Mouse (Mus musculus): ENCODE measurements around the gene Ptpdc1. TPM values are rescaled to one million over a fixed set of nuclear protein-coding genes. Genes with fewer than 3 reads are reported as not detected.

The Ptpdc1 gene
- polyA plus RNA-seq, 1 experiment from 2014 or later = 3.1 TPM

DNA sequence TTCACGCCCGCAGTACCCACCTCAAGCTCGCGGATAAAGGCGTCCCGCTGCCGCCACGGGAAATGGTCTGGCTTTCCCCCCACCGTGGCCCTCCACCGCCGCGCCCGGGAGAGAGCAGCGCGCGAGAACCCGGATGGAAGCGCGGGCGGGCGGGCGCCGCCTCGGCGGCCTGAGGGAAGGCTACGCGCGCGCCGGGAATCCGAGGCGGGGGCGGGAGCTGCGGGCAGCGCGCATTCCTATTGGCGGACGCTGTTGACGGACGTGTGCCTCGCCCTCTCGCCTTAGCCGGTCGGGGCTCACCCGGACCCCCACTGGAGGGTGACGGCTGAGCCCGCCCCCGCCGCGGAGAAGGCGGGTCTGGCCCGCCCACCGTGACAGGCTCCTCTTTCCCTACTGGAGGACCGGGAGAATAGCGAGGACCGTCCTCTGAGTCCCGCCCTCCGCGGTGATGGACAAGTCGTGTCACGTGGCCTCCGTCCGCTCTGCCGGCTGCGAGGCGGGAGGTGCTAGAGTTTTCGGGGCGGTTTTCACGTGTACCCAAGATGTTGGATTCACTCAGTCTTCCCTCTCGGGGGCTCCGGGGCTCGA is 79.0 kb downstream of the Ptpdc1 start:
- Histone ChIP-seq H3K36me3 (ENCODE audit: control insufficient read depth, insufficient read depth, low read length) (no peaks in the 10 kb centered on the region), H3K9ac (ENCODE audit: low read length) (peak overlapping the region; percentile 99), H3K27ac (replicated peaks) (peak overlapping the region; percentile 100), H3K4me3 (ENCODE audit: low read depth, low read length) (peak overlapping the region; percentile 96), H3K4me2 (replicated peaks; ENCODE audit: low read depth) (peak overlapping the region; percentile 59), H3K4me1 (replicated peaks; ENCODE audit: control insufficient read depth, insufficient read depth) (no peaks in the 10 kb centered on the region; the same call in none of the 2 replicates), H3K27me3 (ENCODE audit: control insufficient read depth, insufficient read depth, low read length) (no peaks in the 10 kb centered on the region), H3K9me3 (ENCODE audit: control insufficient read depth, low read length) (no peaks in the 10 kb centered on the region)
- ATAC-seq (ENCODE audit: low FRiP score, low TSS enrichment) = peak; percentile 98
- WGBS = 0% methylated on average over 54 of the region's 72 CpGs
- TF ChIP-seq CTCF (IDR thresholded peaks at IDR 0.05; ENCODE audit: low read depth) (peak; percentile 37), EP300 (optimal IDR thresholded peaks at IDR 0.05) (no peak)
- peak; percentile 100 for DNase-seq (ENCODE audit: low spot score)

DNA sequence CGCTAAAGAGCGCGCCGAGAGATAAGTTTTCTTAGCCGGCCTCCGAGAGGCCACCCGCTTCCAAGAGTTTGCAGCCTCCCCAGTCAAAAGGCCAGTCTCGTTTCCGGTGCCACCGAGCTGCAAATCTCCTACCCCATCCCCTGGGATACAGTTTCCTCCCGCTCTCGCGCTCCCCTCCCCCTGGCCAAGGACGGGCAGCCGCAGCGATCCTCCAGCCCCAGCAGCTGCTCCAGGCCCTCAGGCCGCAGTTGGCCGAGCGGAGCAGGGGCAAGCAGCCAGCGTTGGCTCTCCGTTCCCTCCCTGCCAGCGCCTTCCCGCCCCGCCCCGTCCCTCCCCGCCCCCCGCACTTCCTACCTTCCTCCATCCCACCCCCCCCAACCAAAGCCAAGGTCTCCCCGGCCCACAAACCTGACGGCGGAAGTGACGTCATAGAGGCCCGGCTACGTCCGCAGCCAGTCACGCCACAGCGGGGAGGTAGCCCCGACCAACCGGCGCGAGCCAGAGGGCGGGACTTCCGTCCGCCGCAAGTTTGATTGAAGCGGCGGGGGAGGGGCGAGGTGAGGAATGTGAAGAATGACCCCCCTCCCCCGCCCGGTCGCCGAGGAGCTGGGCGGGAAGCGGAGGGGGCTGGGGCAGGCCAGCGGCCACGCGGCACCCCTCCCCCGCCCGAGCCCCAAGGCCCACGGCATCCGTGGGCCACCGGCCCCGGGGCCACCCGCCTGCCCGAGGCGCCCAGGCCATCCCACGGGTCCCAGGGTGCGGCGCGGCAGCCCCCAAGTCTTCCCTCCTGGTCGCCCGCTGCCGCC is 79.8 kb downstream of the Ptpdc1 start:
- Histone ChIP-seq H3K4me2 (replicated peaks; ENCODE audit: low read depth) (peak overlapping the region; percentile 58), H3K36me3 (ENCODE audit: control insufficient read depth, insufficient read depth, low read length) (no peaks in the 10 kb centered on the region), H3K4me3 (ENCODE audit: low read depth, low read length) (peak overlapping the region; percentile 96), H3K27me3 (ENCODE audit: control insufficient read depth, insufficient read depth, low read length) (no peaks in the 10 kb centered on the region), H3K9me3 (ENCODE audit: control insufficient read depth, low read length) (no peaks in the 10 kb centered on the region), H3K9ac (ENCODE audit: low read length) (peak overlapping the region; percentile 99), H3K4me1 (replicated peaks; ENCODE audit: control insufficient read depth, insufficient read depth) (no peaks in the 10 kb centered on the region; the same call in none of the 2 replicates), H3K27ac (replicated peaks) (peak overlapping the region; percentile 100)
- under 1% methylated on average over 59 of the region's 72 CpGs for WGBS
- ATAC-seq (ENCODE audit: low FRiP score, low TSS enrichment) (peak; percentile 90), DNase-seq (ENCODE audit: low spot score) (peak; percentile 99)
- TF ChIP-seq EP300 (optimal IDR thresholded peaks at IDR 0.05) (peak; percentile 66), CTCF (IDR thresholded peaks at IDR 0.05; ENCODE audit: low read depth) (no peak)

DNA sequence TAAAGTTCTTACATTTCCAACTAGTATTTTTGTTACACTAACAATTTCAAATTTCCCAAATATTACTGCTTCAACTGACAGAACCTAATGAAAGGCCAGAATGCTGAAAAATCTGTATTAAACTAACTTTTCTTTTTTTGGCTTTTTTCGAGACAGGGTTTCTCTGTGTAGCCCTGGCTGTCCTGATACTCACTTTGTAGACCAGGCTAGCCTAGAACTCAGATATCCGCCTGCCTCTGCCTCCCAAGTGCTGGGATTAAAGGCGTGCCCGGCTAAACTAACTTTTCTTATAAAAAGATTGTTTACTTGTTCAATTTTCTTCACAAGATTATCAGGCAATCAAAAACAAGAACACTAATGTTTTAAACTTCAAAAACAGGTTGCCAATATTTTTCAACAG is 80.6 kb downstream of the Ptpdc1 start:
- 24% methylated on average over 4 of the region's 4 CpGs for WGBS
- H3K27ac ChIP-seq (replicated peaks) = no peak overlapping the region
- peak overlapping the region; percentile 58 for H3K4me2 ChIP-seq (replicated peaks; ENCODE audit: low read depth)
- no peaks in the 10 kb centered on the region for H3K36me3 ChIP-seq (ENCODE audit: control insufficient read depth, insufficient read depth, low read length)
- H3K4me3 ChIP-seq (ENCODE audit: low read depth, low read length) = peak overlapping the region; percentile 96
- peak overlapping the region; percentile 82; the same call in 1 of the 2 replicates for H3K9ac ChIP-seq (ENCODE audit: low read length)
- TF ChIP-seq EP300 (optimal IDR thresholded peaks at IDR 0.05) = no peak
- TF ChIP-seq CTCF (IDR thresholded peaks at IDR 0.05; ENCODE audit: low read depth) = no peak
- DNase-seq (ENCODE audit: low spot score) = no peak
- no peaks in the 10 kb centered on the region for H3K27me3 ChIP-seq (ENCODE audit: control insufficient read depth, insufficient read depth, low read length)
- H3K4me1 ChIP-seq (replicated peaks; ENCODE audit: control insufficient read depth, insufficient read depth) = no peaks in the 10 kb centered on the region; the same call in none of the 2 replicates
- no peak for ATAC-seq (ENCODE audit: low FRiP score, low TSS enrichment)
- no peaks in the 10 kb centered on the region for H3K9me3 ChIP-seq (ENCODE audit: control insufficient read depth, low read length)

DNA sequence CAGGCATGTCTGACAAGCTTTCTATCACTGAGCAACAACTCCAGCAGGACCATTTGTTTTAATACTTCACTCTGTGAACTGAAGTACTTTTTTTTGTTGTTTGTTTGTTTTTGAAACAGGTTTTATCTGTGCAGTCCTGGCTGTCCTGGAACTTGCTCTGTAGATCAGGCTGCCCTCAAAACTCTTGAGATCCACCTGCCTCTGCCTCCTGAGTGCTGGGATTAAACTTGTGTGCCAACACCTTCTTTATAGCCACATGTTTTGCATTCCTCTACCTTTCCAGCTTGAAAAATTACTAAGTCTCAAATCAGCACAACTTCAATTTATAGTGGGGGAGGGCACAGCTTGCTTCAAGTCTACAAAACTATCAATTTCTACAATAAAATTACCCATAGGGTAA is 81.1 kb downstream of the Ptpdc1 start:
- TF ChIP-seq CTCF (IDR thresholded peaks at IDR 0.05; ENCODE audit: low read depth) (no peak), EP300 (optimal IDR thresholded peaks at IDR 0.05) (no peak)
- Histone ChIP-seq H3K4me2 (replicated peaks; ENCODE audit: low read depth) (peak overlapping the region; percentile 58), H3K27ac (replicated peaks) (no peak overlapping the region), H3K4me3 (ENCODE audit: low read depth, low read length) (no peak overlapping the region), H3K9ac (ENCODE audit: low read length) (no peak overlapping the region), H3K36me3 (ENCODE audit: control insufficient read depth, insufficient read depth, low read length) (no peaks in the 10 kb centered on the region), H3K9me3 (ENCODE audit: control insufficient read depth, low read length) (no peaks in the 10 kb centered on the region), H3K27me3 (ENCODE audit: control insufficient read depth, insufficient read depth, low read length) (no peaks in the 10 kb centered on the region), H3K4me1 (replicated peaks; ENCODE audit: control insufficient read depth, insufficient read depth) (no peaks in the 10 kb centered on the region; the same call in none of the 2 replicates)
- DNase-seq (ENCODE audit: low spot score) (no peak), ATAC-seq (ENCODE audit: low FRiP score, low TSS enrichment) (no peak)

DNA sequence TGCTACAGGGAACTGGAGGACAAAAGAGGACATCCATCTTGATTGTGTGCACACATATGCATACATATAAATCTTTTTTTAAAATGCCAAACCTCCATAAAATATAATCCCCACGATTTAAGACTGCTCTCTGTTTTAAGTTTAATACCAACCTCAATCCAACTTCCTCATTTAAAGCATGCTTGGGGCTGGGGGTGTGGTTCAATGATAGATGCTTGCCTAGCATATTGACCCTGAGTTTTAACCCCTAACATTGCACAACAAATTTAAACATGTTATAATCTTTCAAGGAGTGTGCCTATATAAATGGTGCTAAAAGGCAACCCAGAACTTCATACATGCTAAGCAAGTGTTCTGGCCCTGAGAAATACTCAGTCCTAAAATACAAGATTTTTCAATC is 85.0 kb downstream of the Ptpdc1 start:
- H3K9ac ChIP-seq (ENCODE audit: low read length) = no peak overlapping the region
- H3K27ac ChIP-seq (replicated peaks) = no peak overlapping the region
- H3K4me3 ChIP-seq (ENCODE audit: low read depth, low read length) = no peak overlapping the region
- H3K4me2 ChIP-seq (replicated peaks; ENCODE audit: low read depth) = no peak overlapping the region
- ATAC-seq (ENCODE audit: low FRiP score, low TSS enrichment) = no peak
- 23% methylated on average over 1 of the region's 1 CpGs for WGBS
- no peak for DNase-seq (ENCODE audit: low spot score)
- no peaks in the 10 kb centered on the region for H3K27me3 ChIP-seq (ENCODE audit: control insufficient read depth, insufficient read depth, low read length)
- no peaks in the 10 kb centered on the region for H3K9me3 ChIP-seq (ENCODE audit: control insufficient read depth, low read length)
- no peaks in the 10 kb centered on the region for H3K36me3 ChIP-seq (ENCODE audit: control insufficient read depth, insufficient read depth, low read length)
- TF ChIP-seq CTCF (IDR thresholded peaks at IDR 0.05; ENCODE audit: low read depth) (no peak), EP300 (optimal IDR thresholded peaks at IDR 0.05) (no peak)
- H3K4me1 ChIP-seq (replicated peaks; ENCODE audit: control insufficient read depth, insufficient read depth) = peaks cover 2% of the 10 kb centered on the region

DNA sequence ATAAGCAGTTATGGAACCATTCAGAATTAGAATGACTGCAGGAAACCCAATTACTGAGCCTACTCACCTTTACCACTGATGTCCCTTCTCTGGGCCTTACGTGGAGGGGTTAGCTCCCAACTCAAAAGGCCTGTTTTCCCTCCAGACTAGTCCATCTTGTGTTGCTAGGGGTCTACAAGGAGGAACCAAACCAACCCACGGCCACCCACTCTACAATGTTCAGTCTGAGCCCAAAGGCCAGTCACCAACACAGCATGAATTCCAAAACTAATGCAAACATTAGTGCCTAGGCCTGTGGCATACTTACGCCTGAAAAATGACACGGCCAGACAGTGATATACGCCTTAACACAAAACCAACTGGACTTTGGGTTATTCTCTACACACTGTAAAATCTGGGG is 92.0 kb downstream of the Ptpdc1 start:
- no peaks in the 10 kb centered on the region for H3K36me3 ChIP-seq (ENCODE audit: control insufficient read depth, insufficient read depth, low read length)
- 91% methylated on average over 5 of the region's 5 CpGs for WGBS
- TF ChIP-seq CTCF (IDR thresholded peaks at IDR 0.05; ENCODE audit: low read depth) (no peak), EP300 (optimal IDR thresholded peaks at IDR 0.05) (no peak)
- no peaks in the 10 kb centered on the region for H3K9me3 ChIP-seq (ENCODE audit: control insufficient read depth, low read length)
- DNase-seq (ENCODE audit: low spot score) (no peak), ATAC-seq (ENCODE audit: low FRiP score, low TSS enrichment) (peak; percentile 18; the same call in 1 of the 2 replicates)
- no peak overlapping the region for H3K27ac ChIP-seq (replicated peaks)
- H3K27me3 ChIP-seq (ENCODE audit: control insufficient read depth, insufficient read depth, low read length) = no peaks in the 10 kb centered on the region
- H3K4me1 ChIP-seq (replicated peaks; ENCODE audit: control insufficient read depth, insufficient read depth) = no peaks in the 10 kb centered on the region
- no peak overlapping the region for H3K9ac ChIP-seq (ENCODE audit: low read length)
- no peak overlapping the region for H3K4me2 ChIP-seq (replicated peaks; ENCODE audit: low read depth)
- no peak overlapping the region for H3K4me3 ChIP-seq (ENCODE audit: low read depth, low read length)
